ENCODE assay signal across 7 mouse cellular contexts in the genomic region with DNA sequence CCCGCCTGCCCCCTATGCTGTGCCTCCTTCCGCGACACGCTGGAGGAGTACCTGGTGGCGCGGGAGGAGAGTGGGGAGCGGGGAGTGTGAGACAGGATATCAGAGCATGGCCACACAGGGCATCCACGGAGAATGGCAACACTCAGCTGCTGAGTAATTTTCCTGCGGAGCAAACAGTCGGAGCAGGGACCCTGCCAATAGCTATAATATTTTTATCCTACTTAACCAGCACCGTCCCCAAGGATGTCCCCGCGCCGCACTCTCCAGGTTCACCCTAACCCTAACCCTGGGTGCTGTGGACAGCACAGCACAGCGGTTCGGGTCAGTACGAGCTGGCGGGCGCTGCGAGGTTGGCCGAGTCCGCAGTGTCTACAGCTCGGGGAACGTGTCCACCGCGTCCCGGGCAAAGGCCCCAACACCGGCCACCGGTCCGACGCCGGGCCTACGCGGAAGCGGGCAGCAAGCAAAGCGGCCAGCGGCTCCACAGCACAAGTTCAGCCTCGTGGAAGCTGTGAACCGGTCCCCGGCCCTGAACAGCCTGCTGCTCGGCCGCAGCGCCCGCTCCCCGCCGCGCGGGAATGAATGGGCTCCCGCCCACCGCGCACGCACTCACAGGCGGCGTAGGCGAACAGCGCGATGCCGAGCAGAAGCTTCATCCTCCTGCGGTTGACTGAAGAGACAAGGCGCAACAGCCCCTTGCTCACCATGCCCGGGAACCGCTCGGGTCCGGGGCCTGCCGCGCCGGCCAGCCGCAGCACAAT. TPM values are rescaled to one million over a fixed set of nuclear protein-coding genes. Genes with fewer than 3 reads are reported as not detected.
A peak's percentile ranks its signal among the peaks of the same experiment; 100 is the strongest.
DNase-seq lines count a peak whose midpoint lies in the region; ATAC-seq lines count a peak whose summit lies in the region.

No protein-coding gene starts in this region.

- H3K36me3 ChIP-seq in heart, embryonic 12.5 days: no peaks in the 10 kb centered on the region
- H3K36me3 ChIP-seq in megakaryocyte, embryonic 14.5 days (replicated peaks; ENCODE audit: low read length): peaks cover 17% of the 10 kb centered on the region

- intact Hi-C loops in left cerebral cortex, postnatal 25 days (cut with DNase I): loop anchor here (2.0 to 10.0 kb wide), 4 partner anchors 52 to 732 kb away; a partner anchor contains a TSS

- ATAC-seq in common myeloid progenitor, adult 5-6 weeks (replicated peaks; ENCODE audit: low read depth, poor library complexity, severe bottlenecking): peak; percentile 50
- peak; percentile 73 for ATAC-seq in heart, embryonic 12.5 days (ENCODE audit: insufficient number of reproducible peaks, low FRiP score)

- peak overlapping the region; percentile 90 for H3K9ac ChIP-seq in heart, embryonic 12.5 days

- peak overlapping the region; percentile 81 for H3K27ac ChIP-seq in heart, embryonic 12.5 days (ENCODE audit: poor library complexity, severe bottlenecking)

- peak overlapping the region; percentile 88 for H3K4me3 ChIP-seq in heart, embryonic 12.5 days
- peak overlapping the region; percentile 97 for H3K4me3 ChIP-seq in megakaryocyte, embryonic 14.5 days (replicated peaks)

- H3K9me3 ChIP-seq in heart, embryonic 12.5 days (replicated peaks): no peaks in the 10 kb centered on the region
- H3K9me3 ChIP-seq in megakaryocyte, embryonic 14.5 days: no peaks in the 10 kb centered on the region

- under 1% methylated on average over 68 of the region's 68 CpGs for WGBS in heart, embryonic 12.5 days

- no peaks in the 10 kb centered on the region for H3K27me3 ChIP-seq in heart, embryonic 12.5 days (replicated peaks)
- H3K27me3 ChIP-seq in megakaryocyte, embryonic 14.5 days (replicated peaks): no peaks in the 10 kb centered on the region

- peak overlapping the region; percentile 98 for H3K4me2 ChIP-seq in heart, embryonic 12.5 days

- H3K4me1 ChIP-seq in heart, embryonic 12.5 days (replicated peaks): peaks cover 20% of the 10 kb centered on the region
- peaks cover 60% of the 10 kb centered on the region for H3K4me1 ChIP-seq in megakaryocyte, embryonic 14.5 days

- DNase-seq in urinary bladder, adult 2 months (ENCODE audit: low spot score): peak; percentile 30
- DNase-seq in urinary bladder, postnatal 36 days (ENCODE audit: low spot score in 2 of 2): no peak
- DNase-seq in left cerebral cortex, postnatal 25 days (ENCODE audit: low spot score in 2 of 2): peak; percentile 39 to 47
- peak; percentile 22 to 42 for DNase-seq in spleen, postnatal 36 days (ENCODE audit: low spot score in 2 of 2)

RNA-seq across cellular contexts. Expression of a gene that starts 0.4 kb away (rescaled TPM):
- polyA plus RNA-seq in urinary bladder, adult 2 months (2012; rRNA removed): 59.8 and 62.9 TPM in 2 replicates
- 22.3 and 71.4 TPM in 2 replicates for total RNA-seq in common myeloid progenitor, adult 5-6 weeks (2017)
- polyA plus RNA-seq in heart, embryonic 12.5 days (2016; fragmentation: Nextera tagmentation; extraction: Ambion mirVana): 15.6 and 17.0 TPM in 2 replicates
- 10 to 100 TPM; 52.0 to 52.7 TPM for total RNA-seq in left cerebral cortex, postnatal 25 days (2021)
- 4.2 TPM in 1 of 2 replicates, not detected in the other for polyA plus RNA-seq in megakaryocyte, embryonic 14.5 days (2012; ENCODE audit: insufficient read depth, low replicate concordance)

Comparison
In these comparisons a context has a peak if more than half of its experiments do, and no peak if none do; other contexts are left out.
1. DNase-seq: peak in urinary bladder, adult 2 months (single experiment), left cerebral cortex, postnatal 25 days (2 of 2) and spleen, postnatal 36 days (2 of 2); none in urinary bladder, postnatal 36 days (0 of 2).